Mouse (Mus musculus) embryonic facial prominence, embryonic 11.5 days (tissue): ENCODE measurements around the gene Tectb. TPM values are rescaled to one million over a fixed set of nuclear protein-coding genes. Genes with fewer than 3 reads are reported as not detected.

Experiments
- ATAC-seq: fragments of 200-750 bp; cut with Nextera tagmentation; replicated peaks from 2 replicates; pipeline ENCODE4 v1.8.0; 2017; ENCODE audit warnings: low read depth; ENCODE audit not compliant: insufficient number of reproducible peaks, low FRiP score, low TSS enrichment
- DNase-seq: peaks from one replicate; pipeline ENCODE4 v3.0.0-alpha.2; 2015; ENCODE audit warnings: low spot score
- H3K27ac ChIP-seq: fragments of 300-500 bp; sonication (generic); replicated peaks from 2 replicates; pipeline ENCODE4 v1.5.1; 2014; ENCODE audit warnings: mild to moderate bottlenecking, low read depth, low read length, control low read depth
- H3K27me3 ChIP-seq: fragments of 300-500 bp; sonication (generic); 2 replicates; pipeline ENCODE4 v1.6.1; 2014; ENCODE audit warnings: mild to moderate bottlenecking, low read length, moderate library complexity, mixed read lengths; ENCODE audit not compliant: control insufficient read depth, insufficient read depth
- H3K36me3 ChIP-seq: fragments of 300-500 bp; sonication (generic); replicated peaks from 2 replicates; pipeline ENCODE4 v1.6.1; 2014; ENCODE audit warnings: low read depth, mild to moderate bottlenecking, low read length, moderate library complexity, mixed read lengths; ENCODE audit not compliant: control insufficient read depth, insufficient read depth
- H3K4me1 ChIP-seq: fragments of 300-500 bp; sonication (generic); 2 replicates; pipeline ENCODE4 v1.6.1; 2014; ENCODE audit warnings: low read length, mixed read lengths; ENCODE audit not compliant: control insufficient read depth, insufficient read depth
- H3K4me2 ChIP-seq: fragments of 300-500 bp; sonication (generic); 2 replicates; pipeline ENCODE4 v1.6.1; 2014; ENCODE audit warnings: low read depth, mild to moderate bottlenecking, control low read depth, low read length, moderate library complexity
- H3K4me3 ChIP-seq: fragments of 300-500 bp; sonication (generic); 2 replicates; pipeline ENCODE4 v1.5.1; 2014; ENCODE audit warnings: low read depth, low read length, control low read depth
- H3K9ac ChIP-seq: fragments of 300-500 bp; sonication (generic); replicated peaks from 2 replicates; pipeline ENCODE4 v1.6.1; 2014; ENCODE audit warnings: mild to moderate bottlenecking, control low read depth, low read length
- H3K9me3 ChIP-seq: fragments of 300-500 bp; sonication (generic); replicated peaks from 2 replicates; pipeline ENCODE4 v1.6.1; 2016; ENCODE audit warnings: mild to moderate bottlenecking, low read length, inconsistent platforms, mixed read lengths; ENCODE audit not compliant: control insufficient read depth
- WGBS: fragments of 180-500 bp; shearing (Covaris S2); extraction: QIAGEN DNeasy Blood & Tissue Kit; methylation state at CpG from one replicate; pipeline ENCODE4 v1.1.7; 2014; 5-methylcytosine and 5-hydroxymethylcytosine counted together
- polyA plus RNA-seq: library from polyadenylated mRNA; unstranded; fragments of >200 nt; fragmentation: Nextera tagmentation; extraction: Ambion mirVana; gene quantifications from 2 replicates; pipeline ENCODE4 v1.2.1, GENCODE M21; 2014

The Tectb gene
- polyA plus RNA-seq, 1 experiment from 2014 or later, result not detected

GRCm38 (mm10) chr19:55152983-55153382, 27.6 kb upstream of the Tectb start:
- H3K36me3 ChIP-seq, result no peaks in the 10 kb centered on the region
- H3K4me3 ChIP-seq, result no peak overlapping the region
- no peak overlapping the region for H3K9ac ChIP-seq
- H3K27ac ChIP-seq, result no peak overlapping the region
- H3K27me3 ChIP-seq, result no peaks in the 10 kb centered on the region
- WGBS, result 90% methylated on average over 6 of the region's 6 CpGs
- H3K9me3 ChIP-seq, result no peaks in the 10 kb centered on the region; the same call in 1 of the 2 replicates
- DNase-seq (no peak), ATAC-seq (no peak)
- no peaks in the 10 kb centered on the region for H3K4me1 ChIP-seq
- H3K4me2 ChIP-seq, result no peak overlapping the region

GRCm38 (mm10) chr19:55157029-55157428, 23.5 kb upstream of the Tectb start:
- no peak for ATAC-seq
- Histone ChIP-seq H3K4me1 (no peaks in the 10 kb centered on the region), H3K27me3 (no peaks in the 10 kb centered on the region), H3K4me3 (no peak overlapping the region), H3K9me3 (no peaks in the 10 kb centered on the region), H3K27ac (no peak overlapping the region), H3K9ac (no peak overlapping the region), H3K36me3 (no peaks in the 10 kb centered on the region), H3K4me2 (no peak overlapping the region)
- no peak for DNase-seq
- 85% methylated on average over 7 of the region's 7 CpGs for WGBS

- Histone ChIP-seq H3K27ac (no peak overlapping the region), H3K9me3 (no peaks in the 10 kb centered on the region), H3K4me2 (no peak overlapping the region), H3K4me1 (no peaks in the 10 kb centered on the region), H3K4me3 (no peak overlapping the region), H3K27me3 (no peaks in the 10 kb centered on the region), H3K36me3 (no peaks in the 10 kb centered on the region), H3K9ac (no peak overlapping the region)
- ATAC-seq, result no peak
- DNase-seq, result no peak
- WGBS, result 54% methylated on average over 8 of the region's 8 CpGs
These were observed 21.9 kb upstream of the Tectb start for GRCm38 (mm10) chr19:55158606-55159005.

GRCm38 (mm10) chr19:55159826-55160225, 20.7 kb upstream of the Tectb start:
- Histone ChIP-seq H3K4me3 (no peak overlapping the region), H3K27me3 (no peaks in the 10 kb centered on the region), H3K4me2 (no peak overlapping the region), H3K4me1 (no peaks in the 10 kb centered on the region), H3K36me3 (no peaks in the 10 kb centered on the region), H3K27ac (no peak overlapping the region), H3K9ac (no peak overlapping the region), H3K9me3 (no peaks in the 10 kb centered on the region)
- 80% methylated on average over 6 of the region's 6 CpGs for WGBS
- no peak for ATAC-seq
- DNase-seq, result no peak

DNA sequence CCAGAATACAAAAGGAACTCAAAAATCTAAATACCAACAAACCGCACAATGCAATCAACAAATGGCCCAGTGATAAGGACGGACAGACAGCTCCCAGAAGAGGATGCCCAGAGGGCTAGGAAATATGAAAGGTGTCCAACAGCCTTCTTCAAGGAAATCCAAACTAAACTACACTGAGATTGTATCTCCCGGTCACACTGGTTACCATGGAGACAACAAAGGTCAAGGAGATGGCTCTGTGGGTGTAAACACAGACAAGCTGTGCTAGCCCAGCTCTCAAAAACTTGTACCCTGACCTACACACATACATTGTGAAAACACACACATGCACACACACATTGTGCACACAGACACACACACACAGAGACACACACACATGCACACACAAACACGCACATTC, 18.3 kb upstream of the Tectb start:
- Histone ChIP-seq H3K4me1 (no peaks in the 10 kb centered on the region), H3K4me2 (no peak overlapping the region), H3K27me3 (no peaks in the 10 kb centered on the region), H3K4me3 (no peak overlapping the region), H3K36me3 (no peaks in the 10 kb centered on the region), H3K27ac (no peak overlapping the region), H3K9me3 (no peaks in the 10 kb centered on the region), H3K9ac (no peak overlapping the region)
- DNase-seq, result no peak
- no peak for ATAC-seq
- 82% methylated on average over 4 of the region's 4 CpGs for WGBS

GRCm38 (mm10) chr19:55164162-55164561, 16.4 kb upstream of the Tectb start:
- H3K9ac ChIP-seq, result no peak overlapping the region
- ATAC-seq, result no peak
- no peak overlapping the region for H3K4me3 ChIP-seq
- no peaks in the 10 kb centered on the region for H3K27me3 ChIP-seq
- no peak overlapping the region for H3K27ac ChIP-seq
- no peak for DNase-seq
- H3K4me1 ChIP-seq, result no peaks in the 10 kb centered on the region
- 79% methylated on average over 1 of the region's 1 CpGs for WGBS
- H3K9me3 ChIP-seq, result no peaks in the 10 kb centered on the region; the same call in 1 of the 2 replicates
- H3K4me2 ChIP-seq, result no peak overlapping the region
- H3K36me3 ChIP-seq, result no peaks in the 10 kb centered on the region

DNA sequence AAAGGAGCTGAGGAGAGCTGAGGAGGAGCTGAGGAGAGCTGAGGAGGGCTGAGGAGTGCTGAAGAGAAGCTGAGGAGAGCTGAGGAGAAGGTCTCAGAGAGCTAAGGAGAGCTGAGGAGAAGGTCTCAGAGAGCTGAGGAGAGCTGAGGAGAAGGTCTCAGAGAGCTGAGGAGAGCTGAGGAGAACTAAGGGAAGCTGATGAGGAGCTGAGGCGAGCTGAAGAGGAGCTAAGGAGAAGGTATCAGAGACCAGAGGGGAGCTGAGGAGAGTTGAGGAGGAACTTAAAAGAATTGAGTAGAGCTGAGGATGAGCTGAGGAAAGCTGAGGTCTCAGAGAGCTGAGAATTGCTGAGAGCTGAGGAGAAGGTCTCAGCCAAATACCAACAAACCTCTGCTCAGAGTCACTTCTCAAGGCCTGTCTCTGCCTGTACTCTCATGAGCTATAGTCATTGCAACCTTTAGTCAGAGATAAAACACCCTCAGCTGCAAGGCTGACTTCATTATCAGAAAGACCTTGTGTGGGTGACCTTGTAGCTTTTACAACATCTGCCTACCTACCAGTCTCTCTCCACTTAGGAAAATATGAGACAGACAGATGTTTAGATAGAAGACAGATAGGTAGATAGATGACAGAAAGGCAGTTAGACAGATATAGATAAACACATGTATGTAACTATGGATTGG, 15.2 kb upstream of the Tectb start:
- Histone ChIP-seq H3K27me3 (no peaks in the 10 kb centered on the region), H3K4me1 (no peaks in the 10 kb centered on the region), H3K36me3 (no peaks in the 10 kb centered on the region), H3K27ac (no peak overlapping the region), H3K4me2 (no peak overlapping the region), H3K4me3 (no peak overlapping the region), H3K9me3 (no peaks in the 10 kb centered on the region; the same call in 1 of the 2 replicates), H3K9ac (no peak overlapping the region)
- WGBS, result 71% methylated on average over 1 of the region's 1 CpGs
- DNase-seq (no peak), ATAC-seq (no peak)

- no peaks in the 10 kb centered on the region for H3K27me3 ChIP-seq
- no peaks in the 10 kb centered on the region for H3K4me1 ChIP-seq
- no peaks in the 10 kb centered on the region; the same call in 1 of the 2 replicates for H3K9me3 ChIP-seq
- no peak overlapping the region for H3K27ac ChIP-seq
- 79% methylated on average over 4 of the region's 4 CpGs for WGBS
- ATAC-seq (no peak), DNase-seq (no peak)
- H3K36me3 ChIP-seq, result no peaks in the 10 kb centered on the region
- H3K9ac ChIP-seq, result no peak overlapping the region
- H3K4me3 ChIP-seq, result no peak overlapping the region
- H3K4me2 ChIP-seq, result no peak overlapping the region
These were observed 14.6 kb upstream of the Tectb start for GRCm38 (mm10) chr19:55165954-55166353.
